Mouse (Mus musculus) right cerebral cortex, postnatal 25 days (tissue): ENCODE measurements around the gene Wee2.

Experiments used
- DNase-seq: peaks from one replicate; pipeline ENCODE4 v3.0.0; 2022

Gene Wee2

DNA sequence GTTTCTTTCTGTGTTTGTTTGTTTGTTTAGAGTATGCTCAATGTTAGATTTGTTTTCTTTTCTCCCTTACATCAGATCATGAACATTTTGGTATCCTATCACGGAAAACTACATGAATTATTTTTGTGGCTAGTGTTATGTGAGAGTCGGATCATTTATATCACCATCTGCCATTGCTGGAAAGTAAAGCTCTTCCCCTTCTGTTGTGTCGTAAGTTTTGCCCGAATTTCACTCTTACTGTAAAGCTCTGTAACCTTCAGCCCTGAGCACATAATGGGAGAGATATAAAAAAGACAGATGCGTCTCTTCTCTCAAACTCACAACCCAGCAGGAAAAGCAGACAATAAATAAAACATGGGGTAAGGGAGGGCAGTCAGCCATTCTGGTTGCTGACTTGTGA is at the start of gene Wee2:
TSS of gene Wee2 (plus strand) at position 153 of the 400 bp plus-strand sequence.
- no peak for DNase-seq

DNA sequence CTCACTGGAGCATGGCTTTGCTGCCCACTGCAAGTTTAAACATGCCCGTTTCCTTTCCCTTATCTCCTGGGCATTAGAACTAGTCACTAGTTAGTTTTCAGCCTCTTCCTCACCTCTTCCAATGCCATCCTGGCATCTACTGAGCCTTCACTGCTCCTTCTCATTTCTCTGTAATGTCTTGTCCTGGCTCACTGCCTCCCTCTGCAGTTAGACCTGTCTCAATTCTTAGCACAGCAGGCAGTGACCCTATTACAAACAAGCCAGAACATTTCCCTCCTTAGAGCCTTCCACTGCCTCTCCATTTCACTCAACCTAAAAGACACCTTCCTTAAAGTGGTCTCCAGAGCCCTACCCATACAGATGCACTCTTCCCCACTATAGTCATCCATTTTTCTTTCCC is 47.9 kb upstream of the Wee2 start:
- DNase-seq = no peak

GRCm38 (mm10) chr6:40393213-40393612 is 45.7 kb upstream of the Wee2 start:
- peak; percentile 84 for DNase-seq

DNA sequence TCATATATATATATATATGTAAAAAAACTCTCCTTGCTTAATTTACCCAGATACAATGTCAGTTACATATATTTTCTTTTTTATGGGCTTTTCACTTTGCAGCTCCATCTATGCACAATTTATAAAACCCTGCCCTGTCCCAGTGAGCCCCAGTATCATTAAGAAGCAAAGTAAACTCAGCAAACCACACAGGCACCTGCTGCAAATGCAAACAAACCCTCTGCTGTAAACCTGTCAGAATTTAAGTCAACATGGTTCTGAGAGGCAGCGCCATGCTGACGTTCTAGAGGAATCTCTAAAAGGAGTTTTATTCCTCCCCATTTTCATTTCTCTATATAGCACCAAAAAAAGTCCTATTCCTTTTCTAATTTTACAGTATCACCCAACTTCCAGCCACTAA is 36.9 kb upstream of the Wee2 start:
- no peak for DNase-seq

DNA sequence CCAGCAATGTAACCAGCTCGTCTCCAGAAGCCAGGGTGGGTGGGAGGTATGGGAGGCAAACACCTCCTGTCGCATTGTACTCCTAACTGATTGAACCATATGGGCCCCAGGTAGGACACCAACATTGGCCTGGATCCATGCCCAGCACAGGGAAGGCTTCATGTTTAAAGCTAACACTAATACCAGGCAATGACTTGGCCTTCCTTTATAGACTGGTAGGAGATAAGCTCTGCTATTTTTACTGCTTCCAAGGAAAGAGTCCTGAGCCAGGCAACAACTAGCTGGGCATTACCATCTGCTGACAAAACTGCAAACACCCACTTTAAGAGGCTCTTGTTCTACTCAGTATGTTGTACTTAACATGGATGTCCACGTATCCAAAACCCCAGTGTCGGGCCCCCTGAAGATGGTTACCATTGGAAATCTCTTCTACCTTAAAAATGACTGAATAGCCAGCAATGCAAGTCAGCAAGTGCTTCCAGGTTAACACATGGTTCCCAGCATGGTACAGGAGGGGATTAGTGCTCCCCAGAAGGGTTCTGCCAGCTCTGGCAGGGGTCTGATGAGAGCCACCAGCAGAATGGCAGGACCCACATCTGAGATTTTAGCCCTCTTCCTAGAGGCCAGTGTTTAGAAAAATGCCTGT is 35.1 kb upstream of the Wee2 start:
- DNase-seq = peak; percentile 44

- DNase-seq = no peak
Measured at GRCm38 (mm10) chr6:40411085-40411484, 27.8 kb upstream of the Wee2 start.

GRCm38 (mm10) chr6:40413046-40413445 is 25.8 kb upstream of the Wee2 start:
- no peak for DNase-seq

GRCm38 (mm10) chr6:40413565-40413964 is 25.3 kb upstream of the Wee2 start:
- no peak for DNase-seq

DNA sequence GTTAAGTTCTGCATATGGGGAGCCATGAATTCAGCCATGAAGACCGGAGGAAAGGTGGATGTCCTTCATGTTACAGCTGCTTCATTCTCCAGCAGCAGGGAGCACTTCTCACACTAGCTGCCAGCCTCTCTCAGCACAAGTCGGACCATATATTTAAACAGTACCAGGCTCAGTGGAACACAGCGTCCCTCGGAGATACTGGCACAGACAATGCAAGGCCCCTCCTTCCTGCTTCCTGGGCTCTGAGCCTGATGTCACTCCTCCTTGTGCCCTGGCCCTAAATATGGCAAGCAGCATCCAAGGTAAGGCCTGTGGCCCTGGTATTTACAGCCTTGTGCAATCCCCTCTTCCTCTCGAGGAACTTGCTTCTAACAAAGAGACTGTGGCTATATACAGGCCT is 23.1 kb upstream of the Wee2 start:
- DNase-seq = no peak

DNA sequence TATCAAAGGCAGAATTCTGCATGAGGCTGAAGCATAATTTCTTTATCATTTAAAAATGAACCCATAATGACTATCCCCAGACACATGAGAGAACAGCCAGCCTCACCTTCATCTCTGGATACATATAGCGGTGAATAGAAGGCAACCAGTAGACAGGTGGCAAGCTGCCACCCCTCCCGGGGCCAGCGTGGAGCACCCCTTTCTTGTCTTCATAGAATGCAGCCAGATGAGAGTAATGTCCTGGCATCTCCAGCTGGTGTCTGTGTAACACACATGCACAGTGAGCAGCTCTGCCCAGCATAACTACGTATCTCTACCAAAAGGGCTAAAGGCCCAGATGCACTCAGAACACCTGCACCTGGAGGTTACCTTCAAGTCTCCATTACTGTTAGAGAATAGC is 20.5 kb upstream of the Wee2 start:
- DNase-seq = no peak

DNA sequence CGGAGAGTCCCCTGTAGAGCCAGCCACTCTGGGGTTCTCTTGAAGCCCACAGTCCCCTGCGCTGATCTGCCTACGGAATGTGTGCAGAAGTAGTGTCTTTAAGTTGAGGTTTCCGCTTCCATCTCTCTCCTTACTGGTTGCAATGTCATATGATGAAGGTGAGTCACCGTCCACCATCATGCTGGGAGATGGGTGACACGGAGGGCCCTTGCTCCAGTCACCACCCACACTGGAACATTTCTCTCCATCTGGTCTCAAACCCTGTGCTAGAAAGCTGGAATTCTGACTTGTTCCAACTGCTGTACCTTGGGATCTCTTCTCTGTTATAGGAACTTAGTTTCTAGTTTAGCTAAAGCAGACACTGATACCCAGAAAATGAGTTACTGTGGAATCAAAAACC is 17.8 kb upstream of the Wee2 start:
- DNase-seq = no peak

DNA sequence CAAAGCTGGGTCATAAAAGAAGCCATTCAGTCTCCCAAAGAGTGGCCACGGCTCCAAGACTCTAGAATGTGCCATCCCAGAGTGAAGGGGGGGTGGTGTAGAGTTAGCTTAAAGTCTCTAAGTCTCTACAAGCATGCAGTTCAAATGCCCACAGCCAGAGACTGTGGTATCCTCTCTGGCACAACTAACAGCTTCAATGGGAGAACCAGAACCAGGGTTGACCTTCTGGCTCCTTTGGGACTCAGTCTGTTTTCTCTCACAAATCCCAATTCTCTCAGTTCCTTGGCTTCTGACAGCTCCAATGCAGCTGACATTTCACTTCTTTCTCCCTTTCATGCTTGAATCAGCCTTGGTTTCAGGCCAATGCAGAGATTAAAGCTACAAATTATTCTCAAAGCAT is 15.9 kb upstream of the Wee2 start:
- no peak for DNase-seq

- no peak for DNase-seq
Measured at GRCm38 (mm10) chr6:40423774-40424173, 15.1 kb upstream of the Wee2 start.

GRCm38 (mm10) chr6:40427441-40427840 is 11.4 kb upstream of the Wee2 start:
- no peak for DNase-seq

GRCm38 (mm10) chr6:40428696-40429095 is 10.2 kb upstream of the Wee2 start:
- DNase-seq = no peak

- DNase-seq = no peak
Measured at GRCm38 (mm10) chr6:40429521-40429931, 9.4 kb upstream of the Wee2 start.

GRCm38 (mm10) chr6:40430251-40430650 is 8.6 kb upstream of the Wee2 start:
- no peak for DNase-seq

DNA sequence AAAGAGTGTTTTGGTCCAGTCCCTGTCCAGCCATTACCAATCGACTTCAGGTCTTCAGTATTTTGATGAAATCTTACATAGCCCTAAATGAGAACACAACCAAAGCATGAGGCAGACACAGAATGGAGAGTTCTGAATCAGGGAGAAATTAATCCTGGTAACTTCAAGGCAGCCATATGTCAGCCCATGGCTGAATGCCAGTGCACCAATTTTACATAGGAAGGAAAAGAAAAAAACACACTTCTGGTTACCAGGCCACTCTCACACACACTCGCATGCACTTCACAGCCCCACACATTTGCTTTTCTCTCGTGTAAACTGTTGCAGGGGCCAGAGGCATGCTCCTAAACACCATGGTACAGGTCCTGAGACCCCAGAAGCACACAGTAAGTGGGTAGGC is 8.0 kb upstream of the Wee2 start:
- DNase-seq = peak; percentile 31

- DNase-seq = no peak
Measured at GRCm38 (mm10) chr6:40431356-40431755, 7.5 kb upstream of the Wee2 start.

GRCm38 (mm10) chr6:40431812-40432211 is 7.1 kb upstream of the Wee2 start:
- no peak for DNase-seq

- DNase-seq = peak; percentile 70
Measured at GRCm38 (mm10) chr6:40432346-40433275, 6.3 kb upstream of the Wee2 start.

- no peak for DNase-seq
Measured at GRCm38 (mm10) chr6:40434697-40435096, 4.2 kb upstream of the Wee2 start.

DNA sequence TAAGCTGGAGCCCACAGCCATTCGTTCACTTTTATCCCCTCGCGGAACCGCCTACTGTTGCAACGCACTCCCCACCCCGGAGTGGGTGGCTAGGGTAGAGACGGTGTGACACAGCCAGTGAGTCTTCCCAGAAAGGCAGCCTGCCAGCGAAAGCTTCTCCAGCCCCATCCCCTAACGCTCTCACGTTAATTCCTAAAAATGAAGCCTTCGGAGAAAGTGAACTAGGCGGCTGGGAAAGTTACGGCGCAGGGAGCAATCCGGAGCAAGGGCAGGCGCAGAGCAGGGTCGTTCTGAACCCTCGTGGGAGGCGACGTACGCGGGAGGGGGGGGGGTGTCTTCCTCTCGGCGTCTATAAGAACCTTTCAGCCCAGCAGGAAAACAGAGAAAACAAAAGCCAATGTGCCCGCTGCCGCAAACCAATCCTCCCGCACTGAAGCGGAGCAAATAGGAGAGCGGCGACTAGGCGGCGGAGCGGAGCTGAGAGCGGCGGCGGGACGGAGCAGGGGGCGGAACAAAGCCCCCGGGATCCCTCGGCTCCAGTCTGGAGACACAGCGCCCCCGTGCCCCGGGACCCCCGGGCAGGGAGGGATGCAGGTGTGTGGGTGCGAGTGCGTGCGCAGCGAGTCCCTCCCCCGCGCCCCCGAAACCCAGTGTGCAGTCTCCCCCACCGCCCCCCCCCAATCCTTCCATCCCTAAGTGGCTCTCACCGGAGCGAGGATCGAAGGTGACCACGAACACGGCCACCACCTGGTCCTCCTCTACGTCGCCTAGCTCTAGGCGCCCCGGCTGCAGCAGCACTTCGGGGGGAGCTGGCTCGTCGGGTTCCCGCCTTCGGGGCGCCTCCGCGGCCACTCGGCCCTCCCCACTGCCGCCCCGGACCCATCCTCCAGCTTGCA is 3.5 kb upstream of the Wee2 start:
- peak; percentile 83 for DNase-seq
